Mouse (Mus musculus): ENCODE results near the gene Fbxl16. TPM values are rescaled to one million over a fixed set of nuclear protein-coding genes. Genes with fewer than 3 reads are reported as not detected.
"Not testable (repeated sequence)": the region's sequence is repeated elsewhere in the genome, so short reads cannot be mapped to it uniquely, and the experiment has no call there.

Fbxl16 gene
- total and polyA plus RNA-seq, 2 experiments from 2014 or later = 0.25 TPM; not detected in 1

DNA sequence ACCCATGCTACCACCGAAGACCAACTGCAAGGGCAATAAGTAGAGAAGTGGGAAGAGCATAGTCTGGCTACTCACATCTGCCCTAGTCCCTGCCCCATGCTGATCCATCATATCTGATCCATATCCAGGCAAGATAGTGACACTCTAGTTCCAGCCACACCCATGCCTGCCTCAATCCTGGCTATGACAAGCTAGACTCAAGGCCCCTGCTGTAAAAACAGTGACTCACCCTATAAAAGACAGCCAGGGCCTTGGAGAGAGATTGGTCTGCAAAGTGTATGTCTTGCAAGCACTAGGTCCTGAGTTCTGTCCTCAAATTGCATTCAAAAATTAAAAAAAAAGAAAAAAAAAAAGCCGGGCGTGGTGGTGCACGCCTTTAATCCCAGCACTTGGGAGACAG is 2.4 kb upstream of the Fbxl16 start:
- Histone ChIP-seq H3K27me3 (ENCODE audit: control insufficient read depth, insufficient read depth, low read length) (peaks cover 40% of the 10 kb centered on the region), H3K4me3 (ENCODE audit: low read depth, low read length) (no peak overlapping the region), H3K9me3 (replicated peaks; ENCODE audit: control insufficient read depth, low read length) (no peaks in the 10 kb centered on the region), H3K36me3 (replicated peaks; ENCODE audit: control insufficient read depth, insufficient read depth, low read length) (no peaks in the 10 kb centered on the region), H3K4me1 (ENCODE audit: control insufficient read depth, insufficient read depth) (peaks cover 6% of the 10 kb centered on the region; the same call in 1 of the 2 replicates), H3K27ac (ENCODE audit: low read depth) (no peak overlapping the region), H3K4me2 (ENCODE audit: low read depth, low read length) (no peak overlapping the region), H3K9ac (replicated peaks; ENCODE audit: low read depth, low read length) (no peak overlapping the region)
- DNase-seq (ENCODE audit: low spot score) = no peak
- TF ChIP-seq CTCF (IDR thresholded peaks at IDR 0.05; ENCODE audit: low read depth) = no peak
- no peak for TF ChIP-seq EP300 (IDR thresholded peaks at IDR 0.05; ENCODE audit: low read depth)
- ATAC-seq (ENCODE audit: insufficient read depth, low read depth) = no peak
- 89% methylated on average over 4 of the region's 4 CpGs for WGBS

DNA sequence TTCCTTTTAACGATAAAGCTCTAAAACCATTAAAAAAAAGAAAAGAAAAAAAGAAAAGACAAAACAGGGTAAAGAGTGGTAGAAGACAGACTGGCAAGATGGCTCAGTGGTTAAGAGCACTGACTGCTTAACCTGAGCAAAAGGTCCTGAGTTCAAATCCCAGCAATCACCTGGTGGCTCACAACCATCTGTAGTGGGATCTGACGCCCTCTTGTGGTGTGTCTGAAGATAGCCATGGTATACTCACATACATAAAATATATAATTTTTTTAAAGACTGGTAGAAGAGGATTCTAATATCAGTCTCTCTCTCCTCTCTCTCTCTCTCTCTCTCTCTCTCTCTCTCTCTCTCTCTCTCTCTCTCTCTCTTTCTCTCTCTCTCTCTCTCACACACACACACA is 1.4 kb upstream of the Fbxl16 start:
- H3K36me3 ChIP-seq (replicated peaks; ENCODE audit: control insufficient read depth, insufficient read depth, low read length); ATAC-seq (ENCODE audit: insufficient read depth, low read depth); H3K4me2 ChIP-seq (ENCODE audit: low read depth, low read length); H3K9me3 ChIP-seq (replicated peaks; ENCODE audit: control insufficient read depth, low read length); H3K9ac ChIP-seq (replicated peaks; ENCODE audit: low read depth, low read length); H3K4me1 ChIP-seq (ENCODE audit: control insufficient read depth, insufficient read depth); H3K4me3 ChIP-seq (ENCODE audit: low read depth, low read length); DNase-seq (ENCODE audit: low spot score); H3K27ac ChIP-seq (ENCODE audit: low read depth): not testable (repeated sequence)
- 48% methylated on average over 2 of the region's 2 CpGs for WGBS
- peaks cover 48% of the 10 kb centered on the region for H3K27me3 ChIP-seq (ENCODE audit: control insufficient read depth, insufficient read depth, low read length)

DNA sequence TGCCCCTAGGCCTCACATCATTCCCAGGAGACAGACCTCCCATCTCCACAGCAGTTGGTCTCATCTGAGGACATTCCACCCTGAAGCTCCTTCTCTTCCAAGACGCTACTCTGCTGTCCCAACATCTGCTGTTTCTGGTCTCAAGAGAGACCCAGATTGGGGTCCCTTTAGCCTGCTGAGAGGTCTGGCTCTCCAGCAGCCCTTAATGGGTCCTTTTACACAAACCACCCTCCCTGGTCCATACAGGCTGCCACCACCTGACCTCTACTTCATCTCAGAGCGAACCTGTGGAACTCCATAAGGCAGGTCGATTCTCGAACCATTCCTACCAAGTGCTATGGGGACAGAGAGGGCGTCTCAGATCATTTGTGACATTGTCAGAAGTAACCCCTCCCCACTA is 857 bp upstream of the Fbxl16 start:
- no peaks in the 10 kb centered on the region for H3K36me3 ChIP-seq (replicated peaks; ENCODE audit: control insufficient read depth, insufficient read depth, low read length)

GRCm38 (mm10) chr17:25809606-25810340 is 888 bp downstream of the Fbxl16 start:
- 14% methylated on average over 25 of the region's 25 CpGs for WGBS
- Histone ChIP-seq H3K9ac (replicated peaks; ENCODE audit: low read depth, low read length) (0 out of 2 replicates have a peak overlapping the region, but pooled peaks have one; percentile 19), H3K4me3 (ENCODE audit: low read depth, low read length) (peak overlapping the region; percentile 57), H3K9me3 (replicated peaks; ENCODE audit: control insufficient read depth, low read length) (no peaks in the 10 kb centered on the region), H3K27ac (ENCODE audit: low read depth) (no peak overlapping the region), H3K4me1 (ENCODE audit: control insufficient read depth, insufficient read depth) (peaks cover 6% of the 10 kb centered on the region; the same call in 1 of the 2 replicates), H3K36me3 (replicated peaks; ENCODE audit: control insufficient read depth, insufficient read depth, low read length) (no peaks in the 10 kb centered on the region), H3K4me2 (ENCODE audit: low read depth, low read length) (peak overlapping the region; percentile 89), H3K27me3 (ENCODE audit: control insufficient read depth, insufficient read depth, low read length) (peaks cover 60% of the 10 kb centered on the region)
- DNase-seq (ENCODE audit: low spot score) (no peak), ATAC-seq (ENCODE audit: insufficient read depth, low read depth) (no peak)
- no peak for TF ChIP-seq CTCF (IDR thresholded peaks at IDR 0.05; ENCODE audit: low read depth)

More for the DNA sequence above, 857 bp upstream of the Fbxl16 start:
- ATAC-seq (ENCODE audit: insufficient read depth, low read depth) (no peak), DNase-seq (ENCODE audit: low spot score) (no peak)
- no peak overlapping the region for H3K9ac ChIP-seq (replicated peaks; ENCODE audit: low read depth, low read length)
- 39% methylated on average over 5 of the region's 5 CpGs for WGBS
- H3K4me2 ChIP-seq (ENCODE audit: low read depth, low read length) = no peak overlapping the region
- peaks cover 6% of the 10 kb centered on the region; the same call in 1 of the 2 replicates for H3K4me1 ChIP-seq (ENCODE audit: control insufficient read depth, insufficient read depth)
- H3K4me3 ChIP-seq (ENCODE audit: low read depth, low read length) = no peak overlapping the region
- no peak for TF ChIP-seq CTCF (IDR thresholded peaks at IDR 0.05; ENCODE audit: low read depth)
- no peak for TF ChIP-seq EP300 (IDR thresholded peaks at IDR 0.05; ENCODE audit: low read depth)
- no peak overlapping the region for H3K27ac ChIP-seq (ENCODE audit: low read depth)
- H3K9me3 ChIP-seq (replicated peaks; ENCODE audit: control insufficient read depth, low read length) = no peaks in the 10 kb centered on the region
- peaks cover 54% of the 10 kb centered on the region for H3K27me3 ChIP-seq (ENCODE audit: control insufficient read depth, insufficient read depth, low read length)

DNA sequence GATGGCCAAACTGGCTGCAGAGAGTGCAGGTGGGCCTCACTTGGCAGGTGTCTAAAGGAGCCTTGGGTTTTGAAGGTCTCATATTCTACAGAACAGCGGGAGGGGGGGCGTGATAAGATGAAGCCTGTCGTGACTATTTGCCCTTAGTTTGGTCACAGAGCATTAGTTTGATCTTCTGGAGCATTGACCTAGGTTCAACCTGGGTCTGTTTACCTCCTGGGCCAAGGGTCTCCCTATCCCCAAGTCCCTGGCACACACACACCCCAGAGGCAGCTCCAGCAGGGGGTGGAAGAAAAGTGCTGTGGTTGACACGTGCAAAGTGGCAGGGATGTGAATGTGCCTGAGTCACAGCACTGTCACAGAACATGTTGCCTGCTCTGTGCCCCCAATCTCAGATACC is 2.0 kb downstream of the Fbxl16 start:
- TF ChIP-seq CTCF (IDR thresholded peaks at IDR 0.05; ENCODE audit: low read depth) = no peak
- TF ChIP-seq EP300 (IDR thresholded peaks at IDR 0.05; ENCODE audit: low read depth) = no peak
- Histone ChIP-seq H3K27ac (ENCODE audit: low read depth) (no peak overlapping the region), H3K36me3 (replicated peaks; ENCODE audit: control insufficient read depth, insufficient read depth, low read length) (no peaks in the 10 kb centered on the region), H3K9ac (replicated peaks; ENCODE audit: low read depth, low read length) (no peak overlapping the region), H3K27me3 (ENCODE audit: control insufficient read depth, insufficient read depth, low read length) (peaks cover 66% of the 10 kb centered on the region), H3K9me3 (replicated peaks; ENCODE audit: control insufficient read depth, low read length) (no peaks in the 10 kb centered on the region), H3K4me3 (ENCODE audit: low read depth, low read length) (no peak overlapping the region), H3K4me1 (ENCODE audit: control insufficient read depth, insufficient read depth) (peaks cover 6% of the 10 kb centered on the region; the same call in 1 of the 2 replicates), H3K4me2 (ENCODE audit: low read depth, low read length) (no peak overlapping the region)
- WGBS = 65% methylated on average over 4 of the region's 4 CpGs
- DNase-seq (ENCODE audit: low spot score) (no peak), ATAC-seq (ENCODE audit: insufficient read depth, low read depth) (no peak)

GRCm38 (mm10) chr17:25813471-25813870 is 4.6 kb downstream of the Fbxl16 start:
- H3K4me3 ChIP-seq (ENCODE audit: low read depth, low read length) = no peak overlapping the region
- no peak overlapping the region for H3K27ac ChIP-seq (ENCODE audit: low read depth)
- no peaks in the 10 kb centered on the region for H3K36me3 ChIP-seq (replicated peaks; ENCODE audit: control insufficient read depth, insufficient read depth, low read length)
- peaks cover 6% of the 10 kb centered on the region; the same call in 1 of the 2 replicates for H3K4me1 ChIP-seq (ENCODE audit: control insufficient read depth, insufficient read depth)
- ATAC-seq (ENCODE audit: insufficient read depth, low read depth) (peak; percentile 64), DNase-seq (ENCODE audit: low spot score) (peak; percentile 88)
- no peak overlapping the region for H3K4me2 ChIP-seq (ENCODE audit: low read depth, low read length)
- H3K9ac ChIP-seq (replicated peaks; ENCODE audit: low read depth, low read length) = no peak overlapping the region
- H3K27me3 ChIP-seq (ENCODE audit: control insufficient read depth, insufficient read depth, low read length) = peaks cover 67% of the 10 kb centered on the region
- 2% methylated on average over 20 of the region's 20 CpGs for WGBS
- TF ChIP-seq CTCF (IDR thresholded peaks at IDR 0.05; ENCODE audit: low read depth) (peak; percentile 57), EP300 (IDR thresholded peaks at IDR 0.05; ENCODE audit: low read depth) (no peak)
- no peaks in the 10 kb centered on the region for H3K9me3 ChIP-seq (replicated peaks; ENCODE audit: control insufficient read depth, low read length)
